Mouse (Mus musculus) heart, adult 2 months (tissue): ENCODE measurements around the gene Zbtb22. TPM values are rescaled to one million over a fixed set of nuclear protein-coding genes. Genes with fewer than 3 reads are reported as not detected.
A peak's percentile ranks its signal among the peaks of the same experiment; 100 is the strongest.

Source experiments
- DNase-seq, 2 experiments: peaks; one replicate each; pipeline ENCODE4 v3.0.0; 2021
- H3K27ac ChIP-seq: fragments of 200-600 bp; 2 replicates; pipeline ENCODE4 v1.8.1; 2022
- H3K27me3 ChIP-seq: fragments of 200-500 bp; 2 replicates; pipeline ENCODE4 v1.6.1; 2012; ENCODE audit warnings: mild to moderate bottlenecking, low read length, inconsistent platforms, mixed read lengths; ENCODE audit not compliant: control insufficient read depth, insufficient read depth
- H3K36me3 ChIP-seq: fragments of 200-500 bp; 2 replicates; pipeline ENCODE4 v1.6.1; 2012; ENCODE audit warnings: low read length, inconsistent platforms; ENCODE audit not compliant: control insufficient read depth, insufficient read depth
- H3K4me1 ChIP-seq: fragments of 200-500 bp; 2 replicates; pipeline ENCODE4 v1.6.1; 2011; ENCODE audit warnings: low read length; ENCODE audit not compliant: control insufficient read depth, insufficient read depth
- H3K4me3 ChIP-seq: fragments of 200-600 bp; 2 replicates; pipeline ENCODE4 v1.8.1; 2022
- H3K79me2 ChIP-seq: fragments of 200-500 bp; replicated peaks from 2 replicates; pipeline ENCODE4 v1.6.1; 2012; ENCODE audit warnings: mild to moderate bottlenecking, inconsistent platforms, low read length, moderate library complexity, mixed read lengths; ENCODE audit not compliant: control insufficient read depth, insufficient read depth
- H3K9ac ChIP-seq: fragments of 200-500 bp; 2 replicates; pipeline ENCODE4 v1.6.1; 2012; ENCODE audit warnings: low read depth, mild to moderate bottlenecking, control low read depth, inconsistent platforms, low read length, mixed read lengths
- CTCF ChIP-seq: fragments of 200-600 bp; IDR thresholded peaks from 2 replicates; pipeline ENCODE4 v1.8.1; 2022; ENCODE audit warnings: antibody characterized with exemption, mild to moderate bottlenecking, moderate library complexity
- EP300 ChIP-seq: fragments of 200-500 bp; IDR thresholded peaks from 2 replicates; pipeline ENCODE4 v1.6.1; 2011; ENCODE audit warnings: low read depth, low read length, control low read depth; ENCODE audit not compliant: insufficient read depth
- POLR2A ChIP-seq: fragments of 200-500 bp; IDR thresholded peaks from 2 replicates; pipeline ENCODE4 v1.6.1; 2011; ENCODE audit warnings: mild to moderate bottlenecking, low read depth, low read length, control low read depth; ENCODE audit not compliant: insufficient read depth
- WGBS: fragments of 180-500 bp; shearing (Covaris S2); methylation state at CpG from one replicate; pipeline ENCODE4 v1.1.7; 2018; 5-methylcytosine and 5-hydroxymethylcytosine counted together
- intact Hi-C: fragments of 180-260 bp; cut with DNase I; formaldehyde crosslinking; loops from one replicate; pipeline ENCODE4 v1.15.1; 2025
- polyA plus RNA-seq: library from polyadenylated mRNA; depleted of rRNA; stranded (reverse); fragments of >200 nt; gene quantifications from 2 replicates; pipeline ENCODE4 v1.2.3, GENCODE M21; 2012
- total RNA-seq, 2 experiments: library from RNA; stranded (reverse); gene quantifications; 2 replicates each; pipeline ENCODE4 v1.2.3; 2021

Zbtb22 gene
- total and polyA plus RNA-seq, 3 experiments = 13.7 to 24.6 (median 18.8) TPM

GRCm38 (mm10) chr17:33940206-33940805, 24.6 kb downstream of the Zbtb22 start, which contains the start of the genes Pfdn6 and Wdr46:
Pfdn6 (minus strand) TSS chr17:33940343.
Wdr46 (plus strand) TSS chr17:33940660.
- Histone ChIP-seq H3K9ac (peak within 1 kb of the TSS; percentile 92), H3K27ac (peak within 1 kb of the TSS; percentile 92), H3K27me3 (no peaks in the 10 kb centered on the region), H3K79me2 (no peaks in the 10 kb centered on the region), H3K4me3 (peak within 1 kb of the TSS; percentile 76), H3K4me1 (peaks cover 3% of the 10 kb centered on the region; the same call in 1 of the 2 replicates), H3K36me3 (no peaks in the 10 kb centered on the region)
- intact Hi-C loops = loop anchor here (1.0 kb wide), 3 partner anchors 11 to 15 kb away; partner anchors contain the start of genes B3galt4, Rgl2 and Vps52
- TF ChIP-seq POLR2A (peak; percentile 73), EP300 (peak; percentile 14; the same call in 1 of the 2 replicates), CTCF (no peak)
- peak; percentile 90 to 92 for DNase-seq
- under 1% methylated on average over 36 of the region's 36 CpGs for WGBS

DNA sequence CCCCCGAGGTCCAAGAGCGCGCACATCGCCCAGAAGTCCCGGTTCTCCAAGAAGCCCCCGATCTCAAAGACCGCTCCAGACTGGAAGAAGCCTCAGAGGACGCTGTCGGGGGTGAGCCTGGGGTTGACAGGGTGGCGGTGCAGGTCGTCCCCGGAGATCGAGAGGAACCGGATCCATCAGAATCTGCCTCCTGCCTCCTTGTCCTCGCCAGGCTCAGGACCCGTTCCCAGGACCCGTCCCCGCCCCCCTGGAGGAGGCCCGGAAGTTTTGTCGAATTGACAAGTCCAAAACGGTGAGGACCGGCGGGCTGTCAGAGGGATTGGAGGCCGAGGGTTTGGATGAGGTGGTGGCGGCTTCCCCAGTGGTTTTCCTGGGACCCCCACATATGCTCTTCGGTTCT, 25.3 kb downstream of the Zbtb22 start:
- Histone ChIP-seq H3K36me3 (no peaks in the 10 kb centered on the region), H3K27ac (peak overlapping the region; percentile 92; the same call in 1 of the 2 replicates), H3K4me3 (peak overlapping the region; percentile 76), H3K79me2 (no peaks in the 10 kb centered on the region), H3K4me1 (peaks cover 3% of the 10 kb centered on the region; the same call in 1 of the 2 replicates), H3K27me3 (no peaks in the 10 kb centered on the region), H3K9ac (peak overlapping the region; percentile 92)
- intact Hi-C loops = loop anchor here (1.0 kb wide), 3 partner anchors 10 to 14 kb away; partner anchors contain the start of genes B3galt4, Rgl2 and Vps52
- TF ChIP-seq EP300 = no peak
- no peak for DNase-seq
- 2% methylated on average over 26 of the region's 26 CpGs for WGBS

DNA sequence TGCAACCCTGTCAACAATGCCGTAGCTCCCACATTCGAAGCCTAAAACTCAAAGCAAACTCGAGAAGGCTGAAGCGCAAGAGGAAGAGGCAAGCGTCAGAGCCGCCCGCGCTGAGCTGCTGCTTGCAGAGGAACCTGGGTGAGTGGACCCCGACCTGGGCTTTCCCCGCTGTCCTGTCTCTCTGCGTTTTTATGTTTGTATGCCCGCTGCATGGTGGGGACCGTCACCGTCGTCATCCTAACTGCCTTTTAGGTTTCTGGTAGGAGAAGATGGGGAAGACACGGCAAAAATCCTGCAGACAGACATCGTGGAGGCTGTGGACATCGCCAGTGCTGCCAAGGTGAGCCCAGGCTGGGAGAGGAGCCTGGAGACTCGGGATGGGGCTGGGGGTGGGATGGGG, 25.7 kb downstream of the Zbtb22 start:
- TF ChIP-seq POLR2A (no peak), EP300 (no peak), CTCF (no peak)
- H3K4me3 ChIP-seq = peak overlapping the region; percentile 76
- intact Hi-C loops = no loop called here
- WGBS = 49% methylated on average over 19 of the region's 19 CpGs
- peaks cover 3% of the 10 kb centered on the region; the same call in 1 of the 2 replicates for H3K4me1 ChIP-seq
- DNase-seq = no peak
- H3K36me3 ChIP-seq = no peaks in the 10 kb centered on the region
- no peaks in the 10 kb centered on the region for H3K79me2 ChIP-seq
- no peak overlapping the region for H3K27ac ChIP-seq
- H3K27me3 ChIP-seq = no peaks in the 10 kb centered on the region
- H3K9ac ChIP-seq = peak overlapping the region; percentile 92; the same call in 1 of the 2 replicates

GRCm38 (mm10) chr17:33943454-33943853, 27.8 kb downstream of the Zbtb22 start:
- no peak overlapping the region for H3K4me3 ChIP-seq
- WGBS = 90% methylated on average over 15 of the region's 15 CpGs
- no peak for TF ChIP-seq CTCF
- no peak for TF ChIP-seq POLR2A
- TF ChIP-seq EP300 = no peak
- H3K36me3 ChIP-seq = no peaks in the 10 kb centered on the region
- H3K4me1 ChIP-seq = peaks cover 3% of the 10 kb centered on the region; the same call in 1 of the 2 replicates
- no peaks in the 10 kb centered on the region for H3K27me3 ChIP-seq
- no peaks in the 10 kb centered on the region for H3K79me2 ChIP-seq
- no peak overlapping the region for H3K9ac ChIP-seq
- intact Hi-C loops = no loop called here
- H3K27ac ChIP-seq = no peak overlapping the region
- DNase-seq = no peak

DNA sequence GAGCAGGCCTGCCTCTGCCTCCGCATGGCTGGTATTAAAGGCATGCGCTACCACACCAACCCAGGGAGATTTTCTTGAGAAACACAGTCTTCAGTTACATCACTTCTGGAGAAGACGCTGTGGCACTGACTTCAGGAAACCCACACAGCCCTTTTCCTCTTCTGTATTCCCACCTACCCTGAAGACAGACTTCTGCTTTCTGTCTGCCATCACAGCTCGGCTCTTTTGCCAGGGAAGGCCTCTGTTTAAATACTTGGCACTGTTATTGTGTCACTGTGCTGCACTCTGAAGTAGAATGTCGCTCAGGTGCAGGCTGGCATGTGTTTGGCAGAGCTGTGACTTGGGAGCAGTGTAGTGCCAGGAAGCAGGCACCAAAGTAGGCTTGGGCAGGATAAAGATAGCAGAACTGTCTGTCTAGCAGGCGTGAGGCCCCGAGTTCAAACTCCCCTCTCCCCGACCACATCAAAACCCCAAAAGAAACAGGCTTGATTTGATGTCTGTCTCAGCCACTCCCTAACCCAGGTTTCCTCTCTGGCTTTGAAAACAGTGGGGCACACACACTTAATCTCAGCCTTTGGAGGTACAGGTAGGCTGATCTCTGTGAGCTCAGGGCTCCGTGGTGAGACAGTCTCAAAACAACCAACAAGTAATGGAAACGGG, 31.9 kb downstream of the Zbtb22 start:
- no peak for DNase-seq
- H3K36me3 ChIP-seq = no peaks in the 10 kb centered on the region
- no peak overlapping the region for H3K4me3 ChIP-seq
- no peak overlapping the region for H3K27ac ChIP-seq
- peaks cover 3% of the 10 kb centered on the region for H3K4me1 ChIP-seq
- H3K9ac ChIP-seq = no peak overlapping the region
- no peaks in the 10 kb centered on the region for H3K79me2 ChIP-seq
- 67% methylated on average over 10 of the region's 10 CpGs for WGBS
- no peak for TF ChIP-seq EP300
- TF ChIP-seq CTCF = no peak
- TF ChIP-seq POLR2A = no peak
- intact Hi-C loops = no loop called here
- H3K27me3 ChIP-seq = no peaks in the 10 kb centered on the region
